Mouse (Mus musculus): ENCODE measurements around the gene Kansl2.

The Kansl2 gene

DNA sequence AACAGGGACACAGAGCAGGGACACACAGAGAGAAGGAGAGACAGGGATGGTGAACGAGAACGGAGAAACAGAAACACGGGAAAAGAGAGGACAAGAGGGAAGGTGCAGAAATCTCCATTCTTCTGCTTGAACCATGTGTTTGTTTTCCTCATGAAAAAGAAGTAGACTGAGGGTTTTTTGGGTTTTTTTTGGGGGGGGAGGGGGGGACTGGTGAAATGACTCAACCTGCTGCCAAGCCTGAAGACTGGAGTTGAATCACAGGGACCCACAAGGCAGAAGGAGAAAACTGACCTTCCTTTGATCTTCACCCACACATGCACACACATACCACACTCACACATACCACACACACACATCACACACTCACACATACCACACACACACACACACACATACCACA is 30.7 kb downstream of the Kansl2 start:
- DNase-seq (ENCODE audit: extremely low spot score), result no peak

DNA sequence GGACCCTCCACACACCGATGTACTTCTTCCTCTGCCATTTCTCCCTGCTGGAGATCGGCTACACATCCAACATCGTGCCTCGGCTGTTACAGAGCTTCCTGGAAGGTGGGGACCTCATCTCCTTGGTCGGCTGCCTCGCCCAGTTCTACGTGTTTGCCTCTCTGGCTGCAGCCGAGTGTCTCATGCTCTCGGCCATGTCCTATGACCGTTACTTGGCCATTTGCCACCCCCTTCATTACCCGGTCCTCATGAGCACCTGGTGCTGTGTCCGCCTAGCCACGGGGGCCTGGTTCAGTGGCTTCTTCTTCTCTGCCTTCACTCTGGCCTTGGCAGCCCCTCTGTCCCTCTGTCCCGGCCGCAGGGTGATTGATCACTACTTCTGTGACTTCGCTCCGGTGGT is 36.4 kb downstream of the Kansl2 start:
- DNase-seq (ENCODE audit: extremely low spot score), result no peak

DNA sequence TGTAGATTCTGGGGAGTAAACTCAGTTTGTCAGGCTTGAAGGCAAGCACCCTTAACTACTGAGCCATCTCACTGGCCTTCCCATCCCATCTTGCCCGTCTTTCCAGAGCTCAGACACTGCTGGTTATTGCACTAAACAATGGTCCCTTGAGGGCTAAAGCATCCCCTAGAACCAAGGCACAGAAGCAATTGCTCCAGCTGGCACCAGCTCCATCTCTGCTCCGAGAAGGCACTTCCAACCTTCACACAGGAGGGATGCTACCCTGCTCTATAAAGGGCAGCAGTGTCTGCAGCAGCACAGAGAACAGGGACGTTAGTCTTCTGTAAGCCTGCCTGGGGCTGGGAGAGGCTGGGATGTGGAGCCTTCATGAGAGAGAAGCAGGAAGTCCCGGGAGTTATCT is 42.0 kb downstream of the Kansl2 start, which contains the start of gene Olfr279:
Gene Olfr279, plus strand, starts transcription at position 301 of the 400 bp plus-strand sequence.
- DNase-seq (ENCODE audit: extremely low spot score), result no peak

DNA sequence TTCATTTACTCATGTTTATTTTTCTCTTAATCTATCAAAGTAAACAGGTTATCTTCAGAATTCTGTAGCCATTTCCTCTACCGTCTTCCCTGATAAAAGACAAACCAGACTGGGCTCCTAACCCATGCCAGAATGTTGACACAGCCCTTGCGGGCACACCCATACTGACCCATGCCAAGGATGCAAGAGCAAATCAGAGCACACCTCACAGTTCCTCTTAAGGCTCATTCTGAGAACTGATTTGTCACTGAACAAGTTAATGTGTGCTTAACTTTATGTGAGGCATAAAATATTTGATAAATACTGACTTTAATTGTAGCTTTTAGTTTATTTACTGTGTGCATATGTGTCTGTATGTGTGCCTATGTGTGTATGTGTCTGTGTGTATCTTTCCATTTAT is 42.7 kb downstream of the Kansl2 start:
- no peak for DNase-seq (ENCODE audit: extremely low spot score)

DNA sequence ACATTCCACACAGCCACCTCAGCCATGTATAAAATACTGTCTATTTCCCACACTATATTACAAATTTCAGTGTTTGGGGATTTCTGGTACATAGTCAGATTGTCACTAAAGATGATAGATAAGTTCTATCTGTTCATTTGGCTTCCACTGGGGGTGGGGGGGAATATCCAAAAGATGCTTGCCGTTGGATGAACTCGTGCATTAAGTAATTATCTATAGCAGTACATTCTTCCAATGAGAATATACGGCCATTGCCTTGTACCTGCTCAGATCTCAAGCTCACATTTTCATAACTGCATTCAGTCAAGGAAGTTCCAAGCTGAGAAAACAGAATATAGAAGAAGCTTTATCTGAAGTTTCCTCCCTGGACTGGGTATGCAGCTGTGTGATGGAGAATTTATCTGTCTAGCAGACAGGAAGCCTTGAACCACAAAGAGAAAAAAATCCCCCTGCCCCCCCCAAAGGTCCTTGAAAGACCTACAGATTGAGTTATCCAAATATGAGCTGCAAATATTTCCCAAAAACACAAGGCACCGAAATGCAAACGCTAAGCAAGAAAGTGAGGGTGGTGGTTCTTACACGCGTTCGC is 47.5 kb downstream of the Kansl2 start:
- no peak for DNase-seq (ENCODE audit: extremely low spot score)

DNA sequence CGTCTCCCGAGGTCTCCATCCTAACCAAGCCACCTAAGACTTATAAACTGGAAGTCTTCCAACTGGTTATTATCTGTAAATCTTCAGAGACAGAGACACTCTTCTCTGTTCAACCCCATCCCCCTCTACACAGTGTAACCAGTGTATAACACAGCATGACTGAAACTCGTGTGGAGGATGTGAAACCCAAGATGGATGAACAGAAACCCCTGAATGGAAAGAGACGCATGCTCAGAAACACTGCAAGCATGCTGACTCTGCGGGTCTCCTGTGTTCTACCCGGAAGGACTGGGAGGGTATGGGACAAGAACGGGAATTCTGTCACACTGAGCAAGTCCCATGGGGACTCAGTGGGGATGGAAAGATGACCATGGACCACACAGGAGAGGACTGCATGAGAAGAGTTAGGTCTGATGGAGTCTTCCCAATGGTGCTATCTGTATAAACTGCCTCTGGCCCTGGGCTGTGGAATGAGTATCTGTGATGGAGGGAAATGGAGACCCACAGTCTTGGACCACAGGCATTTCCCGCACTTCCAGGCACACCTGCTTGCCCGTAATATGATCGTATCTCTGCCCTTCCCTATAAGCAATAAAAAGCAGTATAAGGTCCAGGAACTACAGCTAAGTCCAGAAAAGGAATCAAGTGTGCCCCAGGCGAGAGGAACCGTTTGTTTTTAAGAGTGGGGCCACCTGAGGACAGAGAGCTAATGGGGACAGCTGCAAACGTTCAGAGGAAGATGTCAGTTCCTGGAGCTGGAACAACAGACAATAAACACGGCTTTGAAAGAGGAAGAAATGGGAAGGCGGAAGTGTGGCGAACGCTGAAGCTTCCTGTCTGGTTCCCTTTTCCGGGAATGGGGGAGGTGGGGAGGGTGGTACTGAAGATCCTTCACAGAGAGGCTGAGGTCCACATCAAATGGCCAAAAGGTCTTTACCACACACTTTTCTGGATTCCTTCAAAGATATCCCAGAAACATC is 49.9 kb downstream of the Kansl2 start:
- peak; percentile 6 for DNase-seq (ENCODE audit: extremely low spot score)

DNA sequence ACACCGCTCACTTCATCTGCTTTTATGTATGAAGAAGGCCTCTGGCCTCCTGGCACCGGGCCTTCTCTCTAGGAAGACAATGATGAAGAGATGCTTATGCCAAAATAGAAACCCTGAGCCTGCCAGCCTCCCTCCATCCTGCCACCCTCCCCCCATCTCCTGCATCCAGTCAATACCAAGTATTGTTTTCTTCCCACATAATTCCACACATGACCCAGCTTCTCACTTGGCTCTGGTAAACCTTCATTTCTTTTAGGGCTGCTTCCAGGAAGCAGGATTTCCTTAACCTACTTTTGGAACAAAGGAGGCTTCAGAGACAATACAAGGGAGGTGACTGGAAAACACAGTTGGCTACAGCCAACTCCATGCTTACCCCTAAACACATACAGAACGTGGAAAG is 51.4 kb downstream of the Kansl2 start, which contains the start of gene Lalba:
Gene Lalba, minus strand, starts transcription at position 21 of the 400 bp plus-strand sequence.
- DNase-seq (ENCODE audit: extremely low spot score), result no peak

DNA sequence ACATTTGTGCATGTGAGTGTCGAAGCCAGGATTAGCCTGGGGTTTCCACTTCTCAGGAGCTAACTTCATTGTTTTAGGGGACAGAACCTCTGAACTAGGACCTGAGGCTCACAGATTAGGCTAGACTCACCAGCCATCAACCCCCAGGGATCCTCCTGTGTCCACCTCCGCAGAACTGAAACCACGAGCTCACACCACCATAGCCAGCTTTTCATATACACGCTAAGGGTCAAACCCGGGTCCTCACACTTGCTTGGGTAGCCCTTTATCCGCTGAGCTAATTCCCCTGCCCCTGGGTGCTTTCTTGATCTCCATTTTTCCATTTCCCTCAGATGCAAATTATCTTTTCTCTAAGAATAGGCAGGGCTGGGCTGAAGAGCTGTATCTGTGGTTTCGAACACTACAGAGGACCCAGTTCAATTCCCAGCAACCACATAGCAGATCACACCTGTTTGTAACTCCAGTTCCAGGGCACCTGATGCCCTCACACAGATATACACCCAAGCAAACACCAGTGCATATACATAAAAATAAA is 54.4 kb downstream of the Kansl2 start:
- DNase-seq (ENCODE audit: extremely low spot score), result no peak

DNA sequence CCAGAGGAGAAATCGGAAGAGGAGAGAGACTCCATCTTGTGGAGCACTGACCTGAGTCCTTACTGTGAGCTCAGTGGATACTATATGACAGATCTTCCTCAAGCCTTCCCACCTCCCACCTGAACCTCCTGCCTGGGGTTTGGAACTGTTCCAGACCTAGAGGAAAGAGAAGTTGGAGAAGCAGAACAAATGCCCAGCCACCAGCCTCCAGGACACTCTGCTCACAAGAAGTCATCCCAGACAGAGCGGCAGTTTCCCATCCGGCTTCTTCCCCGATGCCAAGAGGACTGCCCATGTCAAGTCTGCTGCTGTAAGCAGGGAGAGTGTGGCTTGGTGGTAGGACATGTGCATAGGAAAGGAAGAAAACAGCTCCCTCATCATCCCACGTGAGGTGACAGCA is 57.8 kb downstream of the Kansl2 start:
- DNase-seq (ENCODE audit: extremely low spot score), result no peak

DNA sequence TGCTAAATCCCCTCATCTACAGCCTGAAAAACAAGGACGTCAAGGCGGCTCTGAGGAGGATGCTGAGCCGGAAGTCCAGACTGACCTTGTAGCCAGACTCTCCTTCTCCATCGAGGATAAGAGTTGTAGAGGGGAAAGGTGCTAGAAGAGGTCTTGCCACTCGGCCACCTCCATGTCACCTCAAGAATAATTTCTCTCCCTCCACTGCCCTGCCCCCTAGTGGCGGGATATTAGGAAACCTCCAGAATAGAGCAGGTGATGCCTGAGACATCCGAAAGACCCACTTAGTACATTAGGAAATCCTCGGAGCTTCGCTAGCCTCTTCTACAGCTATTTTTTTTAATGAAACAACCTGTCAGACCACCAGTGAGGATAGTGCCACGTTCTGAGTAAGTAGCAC is 58.7 kb downstream of the Kansl2 start:
- DNase-seq (ENCODE audit: extremely low spot score), result peak; percentile 31

DNA sequence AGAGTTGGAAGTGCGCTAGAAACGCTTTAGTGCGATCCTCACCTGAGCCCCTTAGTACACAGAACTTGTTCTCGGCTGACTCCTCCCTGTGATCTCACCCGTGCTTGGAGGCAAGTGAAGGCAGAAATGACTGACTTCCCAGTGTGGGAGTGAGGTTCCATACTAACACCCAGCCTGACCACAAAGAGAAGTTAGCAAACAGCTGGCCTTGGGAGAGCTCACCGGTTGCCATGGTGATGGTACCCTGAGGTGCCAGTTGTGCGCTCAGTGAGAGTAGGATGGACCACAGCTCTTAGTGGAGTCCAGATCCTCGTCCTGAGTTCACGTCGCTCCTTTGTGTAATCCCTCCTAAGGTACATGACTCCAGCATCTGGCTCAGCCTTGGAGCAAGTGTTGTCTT is 59.1 kb downstream of the Kansl2 start:
- no peak for DNase-seq (ENCODE audit: extremely low spot score)

DNA sequence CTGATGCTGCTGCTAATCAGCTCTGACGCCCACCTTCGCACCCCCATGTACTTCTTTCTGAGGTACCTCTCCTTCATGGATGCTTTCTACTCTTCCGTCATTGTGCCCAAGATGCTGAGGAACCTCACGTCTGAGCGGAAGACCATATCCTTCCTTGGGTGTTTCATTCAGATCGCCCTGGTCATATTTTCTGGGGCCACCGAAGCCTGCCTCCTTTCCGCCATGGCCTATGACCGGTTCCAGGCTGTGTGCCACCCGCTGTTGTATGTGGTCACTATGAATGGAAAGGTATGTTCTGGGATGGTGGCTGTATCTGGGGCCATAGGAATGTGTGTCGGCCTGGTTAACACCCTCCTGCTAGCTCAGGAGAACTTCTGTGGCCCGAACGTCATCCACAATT is 62.5 kb downstream of the Kansl2 start:
- no peak for DNase-seq (ENCODE audit: extremely low spot score)

DNA sequence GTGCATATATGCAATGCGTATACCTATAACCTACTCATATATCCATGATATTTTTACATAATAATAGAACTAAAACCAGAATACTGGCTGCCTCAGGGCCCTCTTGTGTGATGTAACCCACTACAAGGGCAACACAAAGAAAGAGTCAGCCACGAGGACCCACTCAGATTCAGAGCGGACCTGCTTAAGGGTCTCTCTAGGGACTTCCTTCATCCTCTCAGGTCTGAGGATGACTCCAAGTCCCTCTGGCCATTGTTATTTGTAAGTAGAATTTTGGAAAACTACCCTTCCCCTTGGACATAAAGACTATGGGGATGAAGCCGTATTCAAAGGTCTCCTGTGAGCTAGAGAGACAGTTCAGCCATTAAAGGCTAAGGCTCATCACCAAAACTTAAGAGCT is 64.5 kb downstream of the Kansl2 start, which contains the start of gene OR5BS1P:
Gene OR5BS1P, plus strand, starts transcription at position 301 of the 400 bp plus-strand sequence.
- DNase-seq (ENCODE audit: extremely low spot score), result no peak

Data from embryo, embryonic 9.5 days (tissue).